Mouse (Mus musculus): Measurements from ENCODE around the gene Cemip.

The Cemip gene

DNA sequence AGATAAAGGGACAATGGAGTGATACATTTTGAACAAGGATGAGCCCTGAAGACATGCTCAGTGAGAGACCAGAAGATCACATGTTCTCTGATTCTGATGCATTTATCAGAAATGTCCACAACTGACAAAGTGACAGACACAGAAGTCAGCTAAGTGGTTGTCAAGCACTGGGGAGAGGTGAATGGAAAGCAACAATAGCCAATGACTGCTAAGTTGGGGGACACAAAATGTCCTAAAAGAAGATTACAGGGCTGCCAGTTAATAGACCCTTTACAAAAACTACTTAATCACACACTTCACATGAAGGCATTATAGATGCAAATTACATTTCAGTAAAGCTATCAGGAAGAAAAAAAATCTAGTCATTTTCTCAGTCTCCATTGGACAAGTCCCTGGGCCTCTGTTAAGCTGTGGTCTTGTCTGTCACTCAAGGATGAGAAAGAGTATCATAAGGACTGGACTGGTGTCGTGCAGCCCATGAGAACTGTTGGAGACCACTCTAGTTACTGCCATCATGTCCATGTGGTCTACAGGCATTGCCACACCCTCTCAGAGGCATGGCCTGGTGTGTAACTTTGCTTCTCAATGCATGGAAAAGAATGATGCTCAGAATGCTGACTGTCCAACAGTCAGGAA is 59.2 kb downstream of the Cemip start:
- DNase-seq, result no peak

DNA sequence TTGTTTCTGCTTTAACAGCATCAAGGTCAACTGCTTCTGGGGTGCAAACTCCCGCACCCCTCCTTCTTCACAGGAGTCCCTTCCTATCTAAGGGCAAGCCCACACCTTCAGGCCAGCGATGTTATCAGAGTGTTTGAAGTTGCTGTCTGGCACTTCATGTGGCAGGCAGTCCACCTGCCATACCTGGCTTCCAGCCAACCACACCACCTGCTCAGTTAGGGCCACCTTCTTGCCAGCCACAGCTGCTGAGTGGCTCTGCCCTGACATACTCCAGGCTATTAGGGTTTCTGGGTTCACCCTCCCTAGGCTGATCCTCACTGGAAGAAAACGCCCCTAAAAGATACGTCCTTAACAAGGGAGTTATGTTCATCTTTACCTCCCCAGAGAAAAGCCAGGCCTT is 60.2 kb downstream of the Cemip start:
- DNase-seq, result no peak

DNA sequence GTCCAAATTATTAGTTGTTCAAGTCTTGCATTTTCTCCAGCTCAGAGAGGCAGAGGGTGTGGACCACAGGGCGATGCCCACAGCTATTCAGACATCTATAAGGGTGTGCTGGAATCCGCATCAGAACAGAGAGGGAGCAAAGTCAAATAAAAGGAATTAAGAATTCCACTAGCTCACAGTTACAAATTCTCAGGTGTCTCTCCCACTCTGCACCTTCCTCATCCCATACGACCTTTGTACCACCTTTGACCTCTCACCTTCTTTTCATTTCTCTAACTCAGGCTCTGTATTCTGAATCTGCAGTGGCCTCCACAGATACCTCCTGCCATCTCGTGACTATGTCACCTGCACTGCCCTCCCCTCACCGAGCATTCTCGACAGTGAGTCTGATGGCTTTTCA is 62.8 kb downstream of the Cemip start:
- no peak for DNase-seq

DNA sequence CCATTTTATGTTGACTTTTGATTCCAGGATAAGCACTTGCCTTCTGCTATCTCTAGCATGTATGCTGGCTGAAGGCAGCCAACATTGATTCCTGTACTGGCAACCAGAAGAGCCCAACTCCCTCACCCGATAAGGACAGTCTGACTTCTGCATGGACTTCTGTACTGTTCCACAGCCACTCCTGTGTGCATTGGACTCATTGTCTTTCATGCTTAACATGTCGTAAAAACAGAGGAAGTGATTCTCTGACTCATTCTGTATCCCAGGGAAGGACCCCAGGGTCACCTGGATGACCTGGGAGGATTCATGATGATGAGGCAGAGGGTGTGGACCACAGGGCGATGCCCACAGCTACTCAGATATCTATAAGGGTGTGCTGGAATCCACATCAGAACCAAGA is 63.8 kb downstream of the Cemip start:
- DNase-seq, result no peak

DNA sequence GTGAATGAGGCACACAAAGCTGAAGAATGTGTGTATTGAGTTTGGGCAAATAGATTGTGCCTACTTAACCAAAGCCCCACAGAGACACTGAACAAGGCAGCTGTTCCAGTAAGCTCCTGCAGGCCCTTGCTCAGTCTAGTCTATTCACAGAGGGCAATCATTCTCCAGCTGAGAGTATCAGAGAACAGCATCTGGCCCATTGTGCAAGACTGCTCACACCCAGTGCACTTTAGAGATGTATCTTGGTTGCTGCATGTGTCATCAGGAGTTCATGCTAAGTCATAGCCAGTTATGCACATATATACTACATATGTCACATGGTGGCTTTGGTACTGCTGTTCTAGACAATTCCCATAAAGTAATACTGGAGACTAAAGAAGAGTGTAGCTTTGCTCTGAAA is 66.9 kb downstream of the Cemip start:
- no peak for DNase-seq

DNA sequence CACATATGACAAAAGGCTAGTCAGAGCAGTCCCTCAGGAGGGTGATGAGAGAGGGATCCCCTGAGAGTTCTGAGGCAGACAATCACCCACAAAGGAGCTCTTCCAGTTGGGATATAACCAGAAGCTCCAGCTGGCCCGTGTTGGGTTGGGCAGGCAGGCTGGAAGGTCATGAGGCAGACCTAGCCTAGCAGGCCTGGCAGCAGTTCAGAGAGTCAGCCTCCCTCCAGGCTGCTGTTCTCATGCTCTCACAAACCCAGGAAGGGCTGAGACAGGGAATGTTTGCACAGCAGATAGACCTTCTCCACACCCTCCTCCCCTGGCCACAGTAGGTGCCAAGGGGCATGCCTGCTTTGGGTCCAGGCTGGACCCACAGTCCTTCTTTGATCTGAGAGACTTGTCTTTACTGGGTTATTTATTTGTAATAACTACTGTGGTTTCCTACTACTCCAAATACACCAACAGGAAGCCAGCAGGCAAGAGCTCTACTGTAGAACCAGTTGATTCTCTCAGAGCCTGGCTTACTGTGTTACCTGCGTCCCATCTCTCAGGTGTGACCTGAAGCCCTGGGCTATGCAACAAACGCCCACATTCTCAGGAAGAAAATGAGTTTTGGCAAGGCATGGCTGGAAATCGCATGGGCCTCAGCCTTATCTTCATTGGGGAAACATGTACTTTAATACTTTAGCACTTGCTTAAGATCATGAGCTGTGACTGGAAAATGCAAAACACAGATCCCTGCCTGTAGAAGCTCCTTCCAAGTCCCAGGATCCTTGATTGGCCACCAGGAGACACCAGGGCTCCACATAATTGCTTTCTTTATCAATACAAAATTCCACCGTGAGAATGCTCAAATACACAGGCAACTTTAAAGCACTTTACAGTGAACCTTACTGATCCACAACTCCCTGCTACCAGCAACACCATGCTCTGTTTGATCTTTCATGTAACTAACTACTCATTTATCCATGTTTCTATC is 67.7 kb downstream of the Cemip start:
- DNase-seq, result no peak

DNA sequence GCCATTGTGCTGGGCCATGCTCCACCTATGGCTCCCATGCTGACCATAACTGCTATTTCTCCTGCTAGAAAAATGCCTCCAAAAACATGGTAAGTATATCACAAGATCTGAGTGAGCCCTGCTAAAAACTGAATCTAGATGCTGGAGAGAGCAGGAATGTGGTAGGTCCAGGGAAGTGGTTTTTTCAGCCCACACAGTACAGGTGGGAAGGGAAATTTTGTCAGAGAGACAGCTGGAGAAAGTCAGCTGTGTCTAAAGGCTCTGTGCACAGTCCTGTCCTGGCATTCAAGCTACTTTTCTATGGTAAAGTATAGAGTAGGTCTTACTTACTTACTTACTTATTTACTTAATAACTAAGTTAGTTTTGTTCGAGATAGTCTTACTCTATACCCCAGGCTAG is 71.3 kb downstream of the Cemip start:
- no peak for DNase-seq

DNA sequence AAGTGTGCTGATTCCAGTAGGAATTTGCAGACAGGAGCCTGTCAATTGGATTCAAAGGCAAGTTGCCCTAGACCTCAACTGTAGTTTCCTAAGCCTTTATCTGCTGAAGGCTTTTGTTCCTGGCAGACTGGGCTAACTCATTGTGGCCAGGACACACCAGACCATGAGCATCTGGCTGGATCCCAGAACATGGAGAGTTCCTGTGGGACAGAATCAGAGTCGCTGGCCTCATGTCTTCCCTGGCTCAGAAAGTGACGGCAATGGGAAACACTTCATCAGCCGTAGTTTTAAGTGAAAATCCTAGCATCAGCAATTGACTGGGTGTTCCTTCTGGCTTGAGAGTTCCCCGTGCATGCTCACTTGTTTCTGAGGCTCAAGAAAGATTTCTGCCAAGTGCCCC is 72.6 kb downstream of the Cemip start:
- DNase-seq, result no peak

DNA sequence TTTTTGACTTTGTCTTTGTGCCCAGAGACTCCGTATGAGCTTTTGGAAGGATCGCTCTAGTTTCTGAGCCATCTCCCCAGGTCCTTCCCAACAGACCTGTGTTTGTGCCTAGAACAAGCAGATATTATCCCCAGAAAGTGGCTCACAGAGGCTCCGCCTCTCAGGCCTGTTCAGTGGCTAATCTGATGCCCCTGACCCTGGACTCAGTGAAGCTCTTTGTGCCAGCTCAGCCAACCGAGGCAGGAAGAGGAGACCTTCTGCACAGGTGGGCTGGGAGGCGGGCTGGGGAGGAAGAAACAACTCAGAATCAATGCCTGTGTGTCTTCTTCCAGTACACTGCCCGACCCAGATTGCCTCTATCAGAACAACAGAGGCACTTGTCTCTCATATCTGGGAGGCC is 81.9 kb downstream of the Cemip start:
- DNase-seq, result no peak

DNA sequence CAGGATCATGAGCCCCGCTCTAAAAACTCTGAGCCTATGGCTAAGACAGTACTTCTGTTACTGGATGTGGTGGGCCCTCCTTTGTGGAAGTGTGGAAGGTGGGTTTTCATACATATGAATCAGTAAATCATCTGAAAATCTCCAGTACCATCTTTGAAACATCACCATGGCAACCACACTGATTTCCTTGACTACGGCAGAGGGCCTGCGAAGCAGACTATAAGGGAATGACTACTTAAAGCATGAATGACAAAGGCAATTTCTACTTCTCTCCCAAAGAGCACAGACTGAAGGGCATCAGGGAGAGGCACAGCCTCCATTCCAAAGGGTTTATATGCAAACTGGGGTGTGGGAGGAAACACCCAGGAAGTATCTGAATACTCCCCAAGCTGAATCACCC is 84.8 kb downstream of the Cemip start:
- no peak for DNase-seq

DNA sequence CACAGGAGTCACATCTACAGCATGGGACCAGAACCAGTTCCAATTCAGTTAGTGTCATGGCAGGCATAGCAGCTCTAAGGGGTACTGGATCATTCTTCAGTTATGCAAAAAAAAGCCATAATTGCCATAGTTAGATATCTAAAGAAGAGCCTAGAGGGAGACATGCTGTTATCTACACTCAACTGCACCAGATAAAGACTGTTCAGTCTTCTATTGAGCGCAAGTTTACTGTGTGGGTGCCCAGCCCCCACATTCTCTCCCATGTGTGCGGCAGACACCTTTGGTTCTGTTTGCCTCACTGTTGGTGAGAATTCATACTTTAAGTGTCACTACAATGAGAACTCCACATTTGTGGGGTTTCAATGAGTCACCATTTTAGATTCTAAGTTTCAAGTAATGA is 85.6 kb downstream of the Cemip start:
- DNase-seq, result no peak

DNA sequence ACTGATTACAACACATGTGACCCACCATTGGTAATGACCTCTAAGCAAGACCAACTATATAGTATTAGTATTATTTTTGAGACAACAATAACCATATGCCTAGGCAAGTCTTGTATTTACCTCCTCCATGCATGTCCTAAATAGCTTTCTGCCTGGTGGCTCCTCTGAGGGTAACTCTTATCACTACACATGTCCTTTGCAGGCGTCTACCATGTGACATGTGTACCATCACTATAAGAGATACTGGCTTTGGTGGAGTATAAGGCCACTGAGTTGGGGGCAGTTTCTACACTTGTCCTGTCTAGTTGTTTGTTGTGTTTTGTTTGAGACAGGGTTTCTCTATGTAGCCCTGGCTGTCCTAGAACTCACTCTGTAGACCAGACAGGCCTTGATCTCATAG is 86.7 kb downstream of the Cemip start:
- DNase-seq, result no peak

DNA sequence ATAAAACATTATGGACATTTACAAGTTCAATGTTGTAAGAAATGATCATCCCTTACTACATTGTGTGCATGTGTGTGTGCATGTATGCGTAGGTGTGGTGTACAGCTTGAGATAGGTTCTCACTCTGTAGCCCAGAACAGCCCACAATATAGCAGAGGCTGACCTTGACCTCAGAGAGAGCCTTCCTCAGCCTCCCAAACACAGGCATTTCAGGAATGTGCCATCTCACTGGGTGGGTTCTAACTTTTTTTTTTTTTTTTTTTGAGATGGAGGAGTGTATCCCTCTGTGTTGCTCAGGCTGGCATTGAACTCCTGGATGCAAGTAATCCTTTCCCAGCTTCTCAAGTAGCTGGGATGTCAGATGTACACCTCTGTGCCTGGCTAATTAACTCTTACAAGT is 92.0 kb downstream of the Cemip start:
- no peak for DNase-seq

DNA sequence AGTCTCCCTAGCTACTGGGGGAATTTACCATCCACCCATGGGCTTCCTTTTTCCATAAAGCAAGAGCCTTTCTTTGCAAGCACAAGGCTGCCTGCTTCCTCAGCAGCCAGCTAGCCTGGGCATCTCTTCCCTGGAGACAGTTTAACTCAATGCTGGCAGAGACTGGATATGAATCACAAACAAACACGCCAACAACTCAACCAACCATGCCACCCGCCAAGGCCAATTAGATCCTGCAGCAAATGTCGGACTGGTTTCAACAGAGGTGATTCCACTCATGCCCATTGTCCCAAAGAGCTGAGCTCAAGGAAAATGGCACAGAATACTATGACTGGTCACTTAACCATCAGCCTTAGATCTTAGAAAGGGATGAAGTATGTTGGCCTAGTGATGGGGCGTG is 97.0 kb downstream of the Cemip start:
- DNase-seq, result no peak

DNA sequence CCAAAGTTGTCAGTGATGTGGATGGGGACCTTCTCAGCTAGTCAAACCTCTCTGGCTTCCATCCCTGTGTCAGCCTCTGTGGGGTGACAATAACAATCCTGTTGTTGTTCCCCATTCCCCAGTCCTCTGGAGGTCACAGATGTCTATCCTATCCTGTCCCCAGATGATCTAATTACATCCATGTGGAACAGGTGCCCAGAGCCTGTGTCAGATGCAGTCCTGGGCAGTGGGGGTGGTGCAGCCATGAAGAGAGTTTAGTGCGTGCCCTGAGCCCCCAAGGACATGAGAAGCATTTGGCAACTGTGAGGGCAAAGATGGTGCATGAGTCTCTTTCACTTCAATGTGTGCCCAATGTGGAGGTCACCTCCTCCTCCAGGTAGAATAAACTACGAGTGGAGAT is 100.6 kb downstream of the Cemip start:
- DNase-seq, result no peak

DNA sequence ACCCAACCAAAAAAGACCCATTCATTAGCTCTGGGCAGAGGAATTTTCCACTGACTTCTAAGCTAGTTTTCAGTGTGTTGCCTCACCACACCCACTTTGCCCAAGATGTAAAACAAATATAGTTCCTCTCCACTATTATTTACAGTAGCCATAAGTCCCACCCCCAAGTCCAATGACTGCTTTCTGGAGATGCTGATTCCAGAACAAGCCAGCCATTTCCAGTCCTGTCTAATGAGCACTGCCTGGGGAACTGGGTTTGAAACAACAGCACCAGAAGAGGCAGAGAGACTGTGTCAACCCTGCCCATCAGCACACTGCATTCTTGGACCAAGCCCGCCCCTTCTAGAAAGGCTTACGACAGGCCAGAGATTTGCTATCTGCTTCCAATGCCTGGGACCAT is 103.7 kb downstream of the Cemip start:
- DNase-seq, result no peak

DNA sequence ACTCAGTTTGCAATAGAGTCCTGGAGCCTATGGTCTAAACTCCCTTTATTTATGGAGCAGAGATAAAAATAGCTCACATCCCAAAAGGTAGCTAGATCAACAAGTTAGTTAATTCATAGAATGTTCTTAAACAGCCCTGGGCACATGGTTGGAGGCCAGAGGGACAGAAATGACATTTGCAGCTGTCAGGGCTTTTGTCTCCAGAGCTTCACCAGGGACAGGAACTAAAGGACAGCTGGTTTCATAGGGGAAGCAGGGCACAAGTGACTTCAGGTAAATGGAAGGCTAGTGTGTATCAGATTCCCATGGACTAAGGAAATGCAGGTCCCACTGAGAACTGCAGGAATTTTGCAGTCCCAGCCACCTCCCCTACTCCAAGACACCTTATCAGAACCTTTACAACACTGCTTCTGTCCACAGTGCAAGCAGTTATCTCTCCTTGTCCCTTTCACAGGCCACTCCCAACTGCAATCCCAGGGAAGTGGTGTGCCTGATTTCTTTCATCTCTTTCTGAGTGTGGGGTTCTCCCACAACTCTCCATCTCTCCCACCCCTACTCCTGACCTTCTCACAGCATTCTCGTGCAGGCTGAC is 107.3 kb downstream of the Cemip start:
- DNase-seq, result no peak

DNA sequence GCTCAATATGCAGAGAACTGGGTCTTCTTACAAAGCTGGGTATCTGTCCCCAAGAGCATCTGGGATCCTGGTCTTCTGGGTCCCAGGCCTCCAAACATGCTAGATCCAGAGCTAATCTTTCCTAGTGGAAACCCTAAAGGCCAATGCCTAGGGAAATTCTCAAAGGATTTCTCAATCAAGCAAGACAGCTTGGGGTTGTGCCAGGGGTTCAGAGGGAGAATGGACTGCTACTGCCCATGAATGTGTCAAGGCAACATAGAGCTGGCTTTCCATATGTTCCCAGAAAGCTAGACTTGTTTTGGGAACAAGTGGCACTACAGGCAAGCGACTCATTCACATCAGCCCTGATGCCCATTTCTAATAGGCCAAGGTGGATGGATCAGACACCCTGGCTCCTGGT is 107.9 kb downstream of the Cemip start:
- DNase-seq, result no peak

DNA sequence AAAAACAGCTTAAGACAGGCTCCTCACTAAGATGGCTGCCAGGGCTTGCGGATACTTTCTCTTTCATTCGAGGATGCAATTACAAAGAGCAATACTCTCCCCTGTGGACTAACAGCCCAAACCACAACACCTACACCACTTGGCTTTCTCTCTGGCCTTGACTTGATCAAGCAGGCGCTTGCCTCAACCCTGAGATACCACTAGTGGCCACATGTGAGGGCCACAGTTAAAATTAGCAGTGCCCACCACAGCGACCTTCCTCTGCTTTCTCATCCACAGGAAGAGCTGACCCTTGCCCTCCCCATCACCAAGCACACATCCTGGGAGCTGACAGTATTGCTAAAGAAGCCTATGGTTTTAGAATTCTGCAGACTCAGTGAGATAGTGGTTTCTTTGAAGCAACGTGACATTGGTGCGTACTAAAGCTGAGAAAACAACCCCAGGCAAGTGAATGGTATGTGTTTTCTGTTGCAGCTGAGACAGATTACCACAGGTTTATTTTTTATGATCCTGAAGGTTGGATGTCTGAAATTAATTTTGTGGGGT is 109.8 kb downstream of the Cemip start:
- DNase-seq, result no peak

DNA sequence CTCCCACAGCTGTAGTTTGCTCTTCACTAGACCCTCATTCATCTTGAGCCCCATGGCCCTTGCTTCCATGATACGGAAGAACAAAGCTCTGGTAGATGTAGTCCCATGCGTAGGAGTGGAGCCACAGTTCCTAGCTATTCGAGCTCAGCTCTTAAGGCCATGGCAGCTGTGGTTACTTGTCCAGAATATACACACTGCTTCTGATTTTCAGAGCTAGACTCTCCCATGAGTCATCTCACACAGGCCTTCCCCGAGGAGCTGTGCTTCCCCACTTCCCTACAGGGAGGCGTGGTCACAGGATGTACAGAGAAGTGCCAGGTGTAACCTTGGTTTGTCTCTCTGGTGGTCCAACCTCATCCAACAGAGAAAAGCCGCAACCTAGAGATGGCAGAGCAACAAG is 111.0 kb downstream of the Cemip start:
- DNase-seq, result no peak

DNA sequence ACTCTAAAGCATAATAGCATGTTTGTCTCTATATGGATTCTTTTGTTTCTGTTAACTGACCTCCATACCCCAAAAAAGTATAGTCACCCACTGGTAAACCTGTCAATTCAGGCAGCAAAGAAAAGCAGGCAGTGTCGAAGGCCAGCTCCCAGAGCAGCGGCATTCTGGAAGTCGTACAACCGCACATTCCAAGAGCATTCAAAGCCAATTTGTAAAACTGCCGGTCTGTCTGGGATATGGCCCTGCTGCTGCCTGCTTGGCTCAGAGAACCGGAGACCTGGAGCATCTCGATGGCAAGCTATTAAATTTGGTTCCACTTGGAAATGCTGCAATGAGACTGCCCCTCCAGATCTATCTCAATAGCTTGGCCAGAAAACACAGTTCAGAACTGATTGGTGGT is 113.8 kb downstream of the Cemip start:
- no peak for DNase-seq

DNA sequence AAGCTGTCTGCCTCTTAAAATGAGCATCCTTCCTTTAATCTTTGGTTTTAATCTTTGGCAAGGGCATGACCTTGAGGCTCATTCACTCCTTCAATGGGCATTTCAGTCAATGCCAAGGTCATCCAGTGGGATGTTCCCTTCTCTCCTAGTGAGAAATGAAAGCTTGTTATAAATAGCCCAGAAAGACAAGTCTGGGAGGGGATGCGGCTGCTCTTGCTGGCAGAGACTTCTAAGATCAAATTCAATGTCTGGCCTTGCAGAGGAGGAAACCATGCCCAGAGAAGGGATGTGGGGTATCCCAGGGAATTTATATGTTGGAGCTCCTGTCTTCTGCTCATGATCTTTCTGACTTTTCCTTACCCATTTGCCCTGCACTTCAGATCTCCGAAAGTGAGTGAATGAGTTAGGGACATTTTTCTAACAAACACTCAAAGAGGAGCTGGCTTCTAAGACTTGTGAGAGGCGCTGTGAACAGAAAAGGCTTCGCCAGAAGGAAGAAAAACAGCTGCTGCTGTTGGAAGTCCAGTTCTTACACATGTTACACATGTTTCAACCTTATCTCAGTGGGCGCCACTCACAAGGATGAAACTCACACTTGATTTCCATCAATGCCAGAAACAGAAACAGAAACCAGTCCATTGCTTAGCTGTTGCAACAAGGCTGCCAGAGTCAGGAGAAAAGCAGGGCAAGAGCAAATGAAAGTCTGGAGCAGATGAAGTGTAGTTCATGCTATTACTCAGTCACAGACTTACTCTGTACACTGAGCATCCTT is 120.1 kb downstream of the Cemip start:
- DNase-seq, result no peak

DNA sequence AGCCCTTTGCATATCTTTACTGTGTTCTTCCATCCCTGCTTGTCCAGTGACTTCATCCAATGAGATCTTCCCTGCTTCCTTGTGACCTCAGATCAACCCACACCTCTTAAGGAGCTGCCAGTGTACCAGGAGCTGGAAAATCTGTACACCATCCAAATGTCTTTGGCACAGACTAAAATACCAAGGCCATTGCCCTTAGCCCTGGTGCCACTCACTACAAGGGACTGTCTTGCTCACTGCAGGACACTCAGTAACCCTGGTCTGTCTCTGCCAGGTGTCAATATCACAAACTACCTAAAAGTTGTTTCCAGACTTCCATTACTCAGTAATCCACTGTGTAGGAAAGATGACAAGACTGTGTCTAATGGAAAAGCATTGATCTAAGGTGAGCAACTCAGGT is 121.1 kb downstream of the Cemip start:
- no peak for DNase-seq

Data from thymus, postnatal 25 days (tissue).